Mouse (Mus musculus): ENCODE measurements around the gene Tut4. TPM values are rescaled to one million over a fixed set of nuclear protein-coding genes. Genes with fewer than 3 reads are reported as not detected.

Tut4 gene
- polyA plus RNA-seq, 1 experiment = 18.8 TPM

- no peak for DNase-seq (ENCODE audit: low read depth, low spot score)
Observed at GRCm38 (mm10) chr4:108482776-108483175, 23.6 kb downstream of the Tut4 start.

GRCm38 (mm10) chr4:108484230-108484629 is 25.0 kb downstream of the Tut4 start:
- DNase-seq (ENCODE audit: low read depth, low spot score) = no peak
- 94% methylated on average over 4 of the region's 4 CpGs for WGBS

GRCm38 (mm10) chr4:108503023-108503422 is 43.8 kb downstream of the Tut4 start:
- no peak for DNase-seq (ENCODE audit: low read depth, low spot score)
- 96% methylated on average over 2 of the region's 2 CpGs for WGBS

GRCm38 (mm10) chr4:108539701-108540100 is 80.5 kb downstream of the Tut4 start:
- WGBS = 94% methylated on average over 2 of the region's 2 CpGs
- DNase-seq (ENCODE audit: low read depth, low spot score) = no peak

- DNase-seq (ENCODE audit: low read depth, low spot score) = no peak
- 74% methylated on average over 1 of the region's 1 CpGs for WGBS
Observed at GRCm38 (mm10) chr4:108565026-108565425, 105.8 kb downstream of the Tut4 start.

- no peak for DNase-seq (ENCODE audit: low read depth, low spot score)
- 75% methylated on average over 3 of the region's 3 CpGs for WGBS
Observed at GRCm38 (mm10) chr4:108572644-108573043, 113.4 kb downstream of the Tut4 start.

- peak; percentile 93 for DNase-seq (ENCODE audit: low read depth, low spot score)
- WGBS = under 1% methylated on average over 64 of the region's 64 CpGs
Observed at GRCm38 (mm10) chr4:108578840-108579742, 119.9 kb downstream of the Tut4 start, which contains the start of the genes Prpf38a and Orc1. Gene Prpf38a (minus strand): TSS chr4:108579336. Gene Orc1 (plus strand): TSS chr4:108579423.

GRCm38 (mm10) chr4:108579743-108580411 is 120.7 kb downstream of the Tut4 start:
- no peak for DNase-seq (ENCODE audit: low read depth, low spot score)
- under 1% methylated on average over 16 of the region's 16 CpGs for WGBS

- WGBS = 73% methylated on average over 2 of the region's 2 CpGs
Observed at GRCm38 (mm10) chr4:108593376-108593775, 134.2 kb downstream of the Tut4 start.

GRCm38 (mm10) chr4:108595785-108596184 is 136.6 kb downstream of the Tut4 start:
- 37% methylated on average over 1 of the region's 1 CpGs for WGBS
- DNase-seq (ENCODE audit: low read depth, low spot score) = no peak

More at GRCm38 (mm10) chr4:108593376-108593775, 134.2 kb downstream of the Tut4 start:
- no peak for DNase-seq (ENCODE audit: low read depth, low spot score)

GRCm38 (mm10) chr4:108598306-108598705 is 139.1 kb downstream of the Tut4 start:
- no peak for DNase-seq (ENCODE audit: low read depth, low spot score)
- WGBS = 54% methylated on average over 4 of the region's 4 CpGs

- no peak for DNase-seq (ENCODE audit: low read depth, low spot score)
- 35% methylated on average over 7 of the region's 7 CpGs for WGBS
Observed at GRCm38 (mm10) chr4:108601870-108602269, 142.6 kb downstream of the Tut4 start.

GRCm38 (mm10) chr4:108608651-108609050 is 149.4 kb downstream of the Tut4 start:
- DNase-seq (ENCODE audit: low read depth, low spot score) = no peak
- WGBS = 93% methylated on average over 3 of the region's 3 CpGs

Other genes with a start within 250 kb of the Tut4 start
- gene Zyg11a, start 241.4 kb upstream of the Tut4 start, polyA plus RNA-seq (2012; rRNA removed) = 1.1 and 2.7 TPM in 2 replicates
- gene Zyg11b, start 158.3 kb upstream of the Tut4 start, polyA plus RNA-seq (2012; rRNA removed) = 4.4 and 8.1 TPM in 2 replicates
- gene Coa7, start 131.3 kb upstream of the Tut4 start, polyA plus RNA-seq (2012; rRNA removed) = 14.5 and 17.9 TPM in 2 replicates
- gene Shisal2a, start 76.1 kb upstream of the Tut4 start, polyA plus RNA-seq (2012; rRNA removed) = not detected in 2 replicates
- 5.6 and 9.0 TPM in 2 replicates for gene Gpx7, start 52.5 kb upstream of the Tut4 start, polyA plus RNA-seq (2012; rRNA removed)
- gene Prpf38a, start 119.9 kb downstream of the Tut4 start, polyA plus RNA-seq (2012; rRNA removed) = 6.3 and 7.3 TPM in 2 replicates
- gene Orc1, start 120.0 kb downstream of the Tut4 start, polyA plus RNA-seq (2012; rRNA removed) = 2.3 TPM in 2 replicates
- 20.8 and 25.4 TPM in 2 replicates for gene Cc2d1b, start 160.5 kb downstream of the Tut4 start, polyA plus RNA-seq (2012; rRNA removed)

All from large intestine, adult 2 months (tissue).